Mouse (Mus musculus) hindbrain, embryonic 10.5 days (tissue): Measurements from ENCODE around the gene Gm11569. TPM values are rescaled to one million over a fixed set of nuclear protein-coding genes. Genes with fewer than 3 reads are reported as not detected.

Experiments
- polyA plus RNA-seq: library from polyadenylated mRNA; unstranded; fragments of >200 nt; fragmentation: Nextera tagmentation; extraction: Ambion mirVana; gene quantifications from 2 replicates; pipeline ENCODE4 v1.2.1, GENCODE M21; 2016

Gm11569 gene
- polyA plus RNA-seq, 1 experiment from 2014 or later: not detected

Other genes with a start within 250 kb of the Gm11569 start
- not detected in 2 replicates for gene Krtap3-3, start 248.1 kb downstream of the Gm11569 start, polyA plus RNA-seq
- not detected in 2 replicates for gene Krtap3-2, start 242.1 kb downstream of the Gm11569 start, polyA plus RNA-seq
- not detected in 2 replicates for gene Gm11939, start 239.5 kb downstream of the Gm11569 start, polyA plus RNA-seq
- gene Krtap3-1, start 232.3 kb downstream of the Gm11569 start, polyA plus RNA-seq: not detected in 2 replicates
- gene Krtap1-5, start 217.9 kb downstream of the Gm11569 start, polyA plus RNA-seq: not detected in 2 replicates
- not detected in 2 replicates for gene Krtap1-4, start 215.3 kb downstream of the Gm11569 start, polyA plus RNA-seq
- not detected in 2 replicates for gene Krtap1-3, start 207.6 kb downstream of the Gm11569 start, polyA plus RNA-seq
- not detected in 2 replicates for gene Krtap9-3, start 200.8 kb downstream of the Gm11569 start, polyA plus RNA-seq
- gene Gm11938, start 195.6 kb downstream of the Gm11569 start, polyA plus RNA-seq: not detected in 2 replicates
- not detected in 2 replicates for gene Gm11937, start 188.7 kb downstream of the Gm11569 start, polyA plus RNA-seq
- not detected in 2 replicates for gene Krtap2-4, start 184.1 kb downstream of the Gm11569 start, polyA plus RNA-seq
- gene Gm11562, start 178.5 kb downstream of the Gm11569 start, polyA plus RNA-seq: not detected in 2 replicates
- not detected in 2 replicates for gene Krtap4-1, start 170.7 kb downstream of the Gm11569 start, polyA plus RNA-seq
- not detected in 2 replicates for gene Krtap4-2, start 163.8 kb downstream of the Gm11569 start, polyA plus RNA-seq
- not detected in 2 replicates for gene Krtap4-7, start 154.8 kb downstream of the Gm11569 start, polyA plus RNA-seq
- not detected in 2 replicates for gene Gm11555, start 148.7 kb downstream of the Gm11569 start, polyA plus RNA-seq
- gene Gm11563, start 140.0 kb downstream of the Gm11569 start, polyA plus RNA-seq: not detected in 2 replicates
- not detected in 2 replicates for gene Krtap4-6, start 133.0 kb downstream of the Gm11569 start, polyA plus RNA-seq
- not detected in 2 replicates for gene Gm14190, start 108.2 kb downstream of the Gm11569 start, polyA plus RNA-seq
- not detected in 2 replicates for gene Gm14180, start 64.6 kb downstream of the Gm11569 start, polyA plus RNA-seq
- gene Gm11595, start 26.0 kb downstream of the Gm11569 start, polyA plus RNA-seq: not detected in 2 replicates
- not detected in 2 replicates for gene Krtap4-8, start 18.2 kb downstream of the Gm11569 start, polyA plus RNA-seq
- gene Krtap4-9, start 13.7 kb downstream of the Gm11569 start, polyA plus RNA-seq: not detected in 2 replicates
- gene Gm11596, start 5.5 kb downstream of the Gm11569 start, polyA plus RNA-seq: not detected in 2 replicates
- not detected in 2 replicates for gene Gm11554, start 5.5 kb upstream of the Gm11569 start, polyA plus RNA-seq
- gene Krtap4-13, start 11.0 kb upstream of the Gm11569 start, polyA plus RNA-seq: not detected in 2 replicates
- not detected in 2 replicates for gene Gm11564, start 16.7 kb upstream of the Gm11569 start, polyA plus RNA-seq
- not detected in 2 replicates for gene 2300003K06Rik, start 39.1 kb upstream of the Gm11569 start, polyA plus RNA-seq
- not detected in 2 replicates for gene Krtap4-16, start 52.7 kb upstream of the Gm11569 start, polyA plus RNA-seq
- not detected in 2 replicates for gene Gm11568, start 59.0 kb upstream of the Gm11569 start, polyA plus RNA-seq
- gene Gm11559, start 65.5 kb upstream of the Gm11569 start, polyA plus RNA-seq: not detected in 2 replicates
- not detected in 2 replicates for gene Krtap9-1, start 74.5 kb upstream of the Gm11569 start, polyA plus RNA-seq
- gene Gm11567, start 80.3 kb upstream of the Gm11569 start, polyA plus RNA-seq: not detected in 2 replicates
- not detected in 2 replicates for gene Krtap31-1, start 109.0 kb upstream of the Gm11569 start, polyA plus RNA-seq
- not detected in 2 replicates for gene Gm11565, start 115.8 kb upstream of the Gm11569 start, polyA plus RNA-seq
- not detected in 2 replicates for gene Krtap31-2, start 137.4 kb upstream of the Gm11569 start, polyA plus RNA-seq
- not detected in 2 replicates for gene Krtap9-5, start 149.5 kb upstream of the Gm11569 start, polyA plus RNA-seq
- gene Krtap29-1, start 180.1 kb upstream of the Gm11569 start, polyA plus RNA-seq: not detected in 2 replicates
- not detected in 2 replicates for gene Krtap16-1, start 187.7 kb upstream of the Gm11569 start, polyA plus RNA-seq
- not detected in 2 replicates for gene Krtap17-1, start 195.1 kb upstream of the Gm11569 start, polyA plus RNA-seq
- not detected in 2 replicates for gene Krt33a, start 217.3 kb upstream of the Gm11569 start, polyA plus RNA-seq
- gene Krt33b, start 230.9 kb upstream of the Gm11569 start, polyA plus RNA-seq: not detected in 2 replicates
- gene Krt34, start 242.6 kb upstream of the Gm11569 start, polyA plus RNA-seq: not detected in 2 replicates